Mouse (Mus musculus) layer of hippocampus, postnatal 36 days (tissue): ENCODE measurements around the gene Tap1. TPM values are rescaled to one million over a fixed set of nuclear protein-coding genes. Genes with fewer than 3 reads are reported as not detected.

ENCODE experiments used
- DNase-seq, 2 experiments: peaks; one replicate each; pipeline ENCODE4 v3.0.0; 2022
- total RNA-seq, 2 experiments: library from RNA; stranded (reverse); gene quantifications; 2 replicates each; pipeline ENCODE4 v1.2.3; 2021

Tap1 gene
- total RNA-seq, 2 experiments from 2014 or later: 3.4 to 3.5 TPM

GRCm38 (mm10) chr17:34236691-34237090 lies 49.3 kb downstream of the Tap1 start:
- no peak for DNase-seq

GRCm38 (mm10) chr17:34237741-34238140 lies 50.4 kb downstream of the Tap1 start:
- DNase-seq: no peak

GRCm38 (mm10) chr17:34238706-34239105 lies 51.4 kb downstream of the Tap1 start, which contains the start of gene H2-Ob:
H2-Ob (plus strand) TSS chr17:34238903.
- DNase-seq: no peak

GRCm38 (mm10) chr17:34239601-34240041 lies 52.3 kb downstream of the Tap1 start:
- no peak for DNase-seq

GRCm38 (mm10) chr17:34240366-34240765 lies 53.0 kb downstream of the Tap1 start:
- DNase-seq: no peak

- DNase-seq: no peak
These were observed 53.6 kb downstream of the Tap1 start for GRCm38 (mm10) chr17:34240916-34241315.

- DNase-seq: no peak
These were observed 57.3 kb downstream of the Tap1 start for GRCm38 (mm10) chr17:34244656-34245055.

Other genes starting within 250 kb of the Tap1 start
- gene Pfdn6, start 247.2 kb upstream of the Tap1 start, total RNA-seq: 10 to 100 TPM; 85.6 to 91.8 TPM
- 10 to 100 TPM; 15.9 to 17.9 TPM for gene Wdr46, start 246.9 kb upstream of the Tap1 start, total RNA-seq
- gene B3galt4, start 236.1 kb upstream of the Tap1 start, total RNA-seq: 1 to 10 TPM; 4.5 to 6.2 TPM
- 10 to 100 TPM; 80.0 to 84.8 TPM for gene Vps52, start 231.7 kb upstream of the Tap1 start, total RNA-seq
- gene Rps18, start 231.6 kb upstream of the Tap1 start, total RNA-seq: 100 to 1,000 TPM; 327 to 330 TPM
- 10 to 100 TPM; 16.3 to 16.9 TPM for gene H2-K1, start 187.2 kb upstream of the Tap1 start, total RNA-seq
- gene Ring1, start 162.9 kb upstream of the Tap1 start, total RNA-seq: 10 to 100 TPM; 39.6 to 42.9 TPM
- 10 to 100 TPM; 60.2 to 61.7 TPM for gene H2-Ke6, start 159.5 kb upstream of the Tap1 start, total RNA-seq
- gene Slc39a7, start 155.9 kb upstream of the Tap1 start, total RNA-seq: 10 to 100 TPM; 88.5 to 92.6 TPM
- gene Rxrb, start 155.7 kb upstream of the Tap1 start, total RNA-seq: 10 to 100 TPM; 77.8 to 79.2 TPM
- 10 to 100 TPM; 20.3 to 21.8 TPM for gene Col11a2, start 148.1 kb upstream of the Tap1 start, total RNA-seq
- under 1 TPM; 0.35 to 0.42 TPM for gene H2-Oa, start 95.2 kb upstream of the Tap1 start, total RNA-seq
- 10 to 100 TPM; 26.7 to 31.7 TPM for gene H2-DMa, start 68.0 kb upstream of the Tap1 start, total RNA-seq
- gene Brd2, start 64.9 kb upstream of the Tap1 start, total RNA-seq: 100 to 1,000 TPM; 182 to 193 TPM
- gene H2-DMb2, start 44.2 kb upstream of the Tap1 start, total RNA-seq: under 1 TPM; 0.67 to 0.96 TPM
- 1 to 10 TPM in 1 of 2 experiments, under 1 TPM in 1; 0.95 to 1.7 TPM for gene H2-DMb1, start 34.5 kb upstream of the Tap1 start, total RNA-seq
- gene Psmb9, start 211 bp downstream of the Tap1 start, total RNA-seq: 1 to 10 TPM; 1.2 to 1.7 TPM
- 1 to 10 TPM; 2.7 to 3.2 TPM for gene Psmb8, start 10.2 kb downstream of the Tap1 start, total RNA-seq
- gene Tap2, start 16.0 kb downstream of the Tap1 start, total RNA-seq: 10 to 100 TPM in 1 of 2 experiments, 1 to 10 TPM in 1; 8.5 to 10.3 TPM
- gene H2-Ob, start 51.4 kb downstream of the Tap1 start, total RNA-seq: under 1 TPM in 1 of 2 experiments, not detected in 1; 0.47 TPM
- gene H2-Ab1, start 70.1 kb downstream of the Tap1 start, total RNA-seq: 1 to 10 TPM; 1.6 to 1.9 TPM
- 1 to 10 TPM in 1 of 2 experiments, under 1 TPM in 1; 0.87 to 1.3 TPM for gene H2-Aa, start 100.3 kb downstream of the Tap1 start, total RNA-seq
- 1 to 10 TPM; 1.3 TPM for gene H2-Eb1, start 118.3 kb downstream of the Tap1 start, total RNA-seq
- gene H2-Eb2, start 138.1 kb downstream of the Tap1 start, total RNA-seq: not detected
- under 1 TPM; 0.43 to 0.82 TPM for gene Btnl2, start 167.3 kb downstream of the Tap1 start, total RNA-seq
- gene Btnl1, start 189.6 kb downstream of the Tap1 start, total RNA-seq: not detected
- 1 to 10 TPM; 2.3 to 3.6 TPM for gene BC051142, start 211.3 kb downstream of the Tap1 start, total RNA-seq